Mouse (Mus musculus): ENCODE measurements around the gene Zfp292.
"Not testable (repeated sequence)": the region's sequence is repeated elsewhere in the genome, so short reads cannot be mapped to it uniquely, and the experiment has no call there.

The Zfp292 gene

DNA sequence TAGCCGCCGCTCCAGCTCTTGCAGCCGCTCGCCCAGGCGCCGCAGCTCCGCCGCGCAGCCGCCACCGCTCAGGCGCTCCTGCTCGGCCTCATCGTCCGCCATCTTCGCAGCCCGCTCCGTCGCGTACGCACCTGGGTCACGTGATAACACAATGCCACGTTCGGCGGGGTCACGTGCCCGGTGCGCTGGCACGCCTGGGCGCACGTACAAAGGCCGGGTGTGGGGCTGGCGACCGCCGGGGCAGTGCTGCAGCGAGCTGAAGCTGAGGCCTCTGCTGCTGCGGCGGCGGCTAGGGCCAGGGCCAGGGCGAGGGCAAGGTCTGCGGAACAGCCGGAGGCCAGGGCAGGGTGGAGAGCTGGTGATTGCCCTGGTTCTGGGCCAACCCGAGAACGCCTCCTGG, at the start of gene Zfp292:
Gene Zfp292 (minus strand): TSS at position 143 of the 400 bp plus-strand sequence.
- DNase-seq (ENCODE audit: low spot score): peak; percentile 84

DNA sequence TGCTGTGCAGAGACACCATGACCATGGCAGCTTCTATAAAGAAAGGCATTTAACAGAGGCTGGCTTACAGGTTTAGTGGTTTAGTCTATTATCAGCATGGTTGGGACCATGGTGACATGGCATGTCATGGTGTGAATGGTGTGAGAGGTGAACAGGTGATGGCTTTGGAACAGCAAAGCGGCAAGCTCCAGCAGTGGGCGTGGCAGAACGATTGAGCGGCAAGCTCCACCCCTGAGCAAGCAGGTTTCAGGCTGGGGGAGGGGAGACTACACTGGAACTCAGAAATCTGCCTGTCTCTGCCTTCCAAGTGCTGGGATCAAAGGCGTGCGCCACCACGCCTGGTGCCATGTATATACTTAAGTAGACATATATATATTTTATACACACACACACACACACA, 45.6 kb upstream of the Zfp292 start:
- DNase-seq (ENCODE audit: low spot score): not testable (repeated sequence)

DNA sequence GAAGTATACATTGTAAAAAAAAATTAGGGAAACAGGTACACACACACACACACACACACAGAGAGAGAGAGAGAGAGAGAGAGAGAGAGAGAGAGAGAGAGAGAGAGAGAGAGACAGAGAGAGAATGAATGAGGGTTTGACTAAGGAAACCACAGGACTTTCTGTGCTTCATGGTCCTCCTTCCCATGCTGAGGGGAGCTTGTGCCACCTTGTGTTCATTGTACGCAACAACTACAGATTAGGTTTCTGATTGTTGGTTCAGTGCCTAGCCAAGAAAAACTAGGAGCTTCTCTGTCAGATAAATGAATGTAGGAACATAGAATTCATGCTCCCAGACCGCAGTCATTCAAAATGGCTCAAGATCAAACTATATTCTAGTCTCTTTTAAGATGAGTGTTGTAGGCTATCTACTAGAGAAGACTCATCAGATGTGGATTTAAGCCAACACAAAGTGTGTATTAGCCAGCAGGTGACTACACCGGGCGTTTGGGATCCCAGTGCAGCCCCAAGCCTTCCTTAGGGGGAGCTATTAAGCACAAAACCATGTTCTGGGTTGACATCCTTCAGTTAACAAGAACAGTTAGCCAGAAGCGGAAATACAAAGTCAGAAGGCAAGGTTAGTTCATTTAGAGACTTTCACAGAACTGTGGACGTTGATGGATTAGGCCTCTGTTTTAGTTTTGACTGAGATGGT, 39.6 kb upstream of the Zfp292 start:
- peak; percentile 75 for DNase-seq (ENCODE audit: low spot score)

DNA sequence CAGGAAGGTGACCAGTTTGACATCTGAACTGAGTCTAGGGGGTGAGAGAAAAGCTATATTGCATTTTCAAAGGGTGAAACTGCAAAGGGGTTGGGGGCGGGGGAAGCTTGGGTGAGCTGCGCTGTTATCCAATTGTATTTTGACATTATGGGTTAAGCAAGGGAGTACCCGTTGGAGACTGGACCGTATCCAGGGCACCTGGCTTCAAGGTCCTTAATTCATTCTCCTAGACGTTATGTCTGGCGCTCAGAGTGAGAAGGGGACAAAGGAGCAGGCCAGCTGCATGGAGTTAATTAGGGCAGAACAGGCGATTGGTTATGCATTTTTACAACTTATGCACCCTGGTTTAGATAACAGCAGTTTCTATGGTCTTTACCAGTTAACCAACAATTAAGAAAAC, 34.6 kb upstream of the Zfp292 start:
- DNase-seq (ENCODE audit: low spot score): no peak

DNA sequence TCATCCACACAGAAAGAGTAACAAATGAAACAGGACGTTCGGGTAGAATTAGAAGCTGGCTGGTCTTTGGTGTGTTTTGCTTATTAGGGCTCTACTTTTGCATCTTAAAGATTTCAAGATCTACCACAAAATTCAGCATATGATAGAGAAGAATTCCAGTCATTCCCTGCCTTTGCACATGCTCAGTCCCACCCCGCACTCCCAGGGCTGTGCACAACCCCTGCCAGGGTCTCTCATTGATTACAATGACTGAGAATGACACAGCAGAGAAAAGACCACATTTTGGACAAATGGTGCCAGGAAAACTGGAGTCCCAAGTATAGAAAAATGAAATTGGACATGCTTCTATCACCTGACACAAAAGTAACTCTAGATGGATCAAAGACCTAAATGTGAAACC, 29.4 kb upstream of the Zfp292 start:
- DNase-seq (ENCODE audit: low spot score): no peak

DNA sequence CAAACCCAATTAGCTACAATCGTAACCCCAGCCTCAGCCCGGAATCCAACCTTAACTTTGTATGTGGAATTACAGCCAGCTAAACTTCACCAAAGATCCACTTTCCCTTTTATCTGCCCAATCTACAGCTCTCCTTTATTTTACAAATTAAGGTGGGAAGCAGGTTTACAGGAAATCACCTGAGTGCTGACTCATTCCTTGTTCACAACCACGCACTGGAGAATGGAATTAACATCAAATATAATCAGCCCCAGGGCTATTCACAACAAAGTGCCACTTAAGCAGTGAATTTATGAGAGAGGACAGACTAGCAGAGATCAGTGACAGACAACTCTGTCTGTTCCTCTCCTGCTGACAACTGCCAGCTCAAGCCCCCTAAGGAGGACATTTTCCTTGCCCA, 28.6 kb upstream of the Zfp292 start:
- DNase-seq (ENCODE audit: low spot score): no peak

DNA sequence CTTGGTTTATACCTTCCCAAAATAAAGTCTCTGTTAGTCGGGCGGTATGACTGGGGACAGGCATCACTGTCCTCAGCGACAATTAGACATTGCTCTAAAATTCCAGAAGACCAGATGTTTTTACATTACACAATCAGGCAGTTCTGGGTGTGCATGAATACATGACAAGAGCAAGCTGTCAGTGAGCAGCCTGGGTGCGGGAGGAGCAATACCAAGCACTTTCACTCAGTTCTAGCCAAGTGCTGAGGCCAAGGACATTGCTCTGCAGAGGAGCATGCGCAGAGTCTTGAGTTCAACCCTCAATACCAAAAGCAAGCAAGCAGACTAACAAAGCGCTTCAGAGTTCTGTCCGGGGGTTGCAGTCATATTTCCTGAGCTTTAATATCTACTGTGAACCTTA, 25.4 kb upstream of the Zfp292 start:
- no peak for DNase-seq (ENCODE audit: low spot score)

DNA sequence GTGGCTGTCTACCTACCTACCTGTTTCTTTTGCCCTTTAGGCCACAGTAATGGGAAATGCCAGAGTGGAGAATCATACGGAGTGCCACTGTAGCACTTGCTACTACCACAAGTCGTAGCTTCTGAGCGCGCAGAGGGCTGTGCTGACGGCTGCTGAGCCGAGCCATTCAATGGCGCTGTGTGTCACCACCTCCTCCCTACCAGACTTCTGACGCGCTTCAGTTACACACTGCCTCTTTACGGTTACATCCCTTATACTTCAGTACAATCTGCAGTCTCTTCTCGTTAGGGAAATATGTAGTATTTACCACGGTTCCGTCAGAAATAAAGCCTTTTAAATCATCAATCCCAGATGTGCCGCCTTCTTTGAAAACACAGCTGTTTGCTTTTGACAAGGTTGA, 24.3 kb upstream of the Zfp292 start:
- no peak for DNase-seq (ENCODE audit: low spot score)

DNA sequence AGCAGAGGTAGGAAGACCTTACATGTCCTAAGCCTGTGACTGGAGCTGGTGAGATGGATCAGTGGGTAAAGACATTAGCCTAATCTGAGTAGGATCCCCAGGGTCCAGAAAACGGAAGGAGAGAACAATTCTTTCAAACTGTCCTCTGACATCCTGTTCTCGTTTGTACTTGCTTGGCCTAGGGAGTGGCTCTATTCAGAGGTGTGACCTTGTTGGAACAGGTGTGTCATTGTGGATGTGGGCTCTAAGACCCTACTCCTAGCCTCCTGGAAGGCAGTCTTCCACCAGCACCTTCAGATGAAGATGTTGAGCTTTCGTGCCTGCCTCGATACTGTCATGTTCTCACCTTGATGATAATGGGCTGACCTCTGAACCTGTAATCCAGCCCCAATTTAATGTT, 23.4 kb upstream of the Zfp292 start:
- DNase-seq (ENCODE audit: low spot score): no peak

DNA sequence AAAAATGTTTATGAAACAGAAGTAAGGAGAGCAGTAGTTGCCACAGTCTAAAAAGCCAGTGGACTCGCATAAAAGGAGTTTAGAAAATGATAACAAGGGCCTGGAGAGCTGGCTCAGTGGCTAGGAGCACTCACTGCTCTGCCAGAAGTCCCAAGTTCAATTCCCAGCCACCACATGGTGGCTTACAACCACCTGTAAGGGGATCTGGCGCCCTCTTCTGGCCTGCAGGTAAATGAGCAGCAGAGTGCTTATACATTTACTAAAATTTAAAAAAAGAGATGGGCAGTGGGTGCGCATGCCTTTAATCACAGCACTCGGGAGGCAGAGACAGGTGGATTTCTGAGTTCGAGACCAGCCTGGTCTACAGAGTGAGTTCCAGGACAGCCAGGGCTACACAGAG, 22.6 kb upstream of the Zfp292 start:
- DNase-seq (ENCODE audit: low spot score): no peak

DNA sequence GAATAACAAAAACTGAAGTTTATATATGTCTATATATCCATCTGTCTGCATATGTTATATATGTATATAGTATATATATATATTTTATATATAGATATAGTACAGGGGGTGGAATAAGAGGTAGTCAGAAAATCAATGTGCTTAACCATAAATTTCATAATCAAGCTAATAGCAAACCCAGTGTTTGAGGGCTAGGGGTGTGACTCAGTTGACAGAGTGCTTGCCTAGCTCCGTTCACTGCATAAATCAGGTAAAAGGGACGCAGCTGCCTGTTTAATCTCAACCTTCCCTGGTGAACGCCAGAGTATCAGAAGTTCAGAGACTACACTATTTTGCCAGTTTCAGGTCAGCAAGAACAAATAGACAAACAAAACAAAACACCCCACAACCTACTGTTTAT, 18.8 kb upstream of the Zfp292 start:
- DNase-seq (ENCODE audit: low spot score): not testable (repeated sequence)

DNA sequence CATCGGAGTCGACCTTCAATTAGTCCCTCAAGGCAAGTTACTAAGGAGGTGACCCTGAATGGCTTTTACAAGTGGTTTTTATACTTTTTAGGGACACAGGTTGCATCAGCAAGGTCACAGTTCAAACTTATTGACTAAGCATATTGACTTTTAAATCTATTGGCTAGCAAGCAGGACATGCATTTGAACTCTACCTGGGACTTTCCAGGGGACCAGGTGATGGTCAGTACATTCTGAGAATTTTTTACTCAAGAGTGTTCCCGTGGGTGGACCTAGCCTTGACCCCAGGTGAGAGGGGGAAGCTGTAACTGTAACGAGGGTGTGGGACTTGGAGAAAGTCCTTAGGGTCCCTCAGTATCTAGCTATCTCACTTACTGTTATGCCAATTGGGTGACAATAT, 18.4 kb upstream of the Zfp292 start:
- no peak for DNase-seq (ENCODE audit: low spot score)

DNA sequence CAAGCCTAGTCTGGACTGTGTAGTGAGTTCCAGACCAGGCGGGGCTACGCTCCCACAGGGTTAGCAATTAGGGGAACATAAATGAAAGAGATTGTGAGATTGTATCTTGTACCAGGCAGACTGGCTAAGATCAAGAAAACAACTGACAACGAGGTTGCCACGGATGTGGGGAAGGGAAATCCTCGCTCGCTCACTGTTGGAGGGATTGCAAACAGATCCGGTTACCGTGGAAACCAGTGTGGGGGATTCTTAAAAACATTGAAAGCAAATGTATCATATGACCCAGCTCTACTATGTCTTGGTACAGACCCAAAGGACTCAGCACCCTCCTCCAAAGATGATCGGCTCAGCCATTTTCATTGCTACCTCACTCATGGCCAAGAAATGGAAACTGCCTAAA, 17.4 kb upstream of the Zfp292 start:
- DNase-seq (ENCODE audit: low spot score): no peak

DNA sequence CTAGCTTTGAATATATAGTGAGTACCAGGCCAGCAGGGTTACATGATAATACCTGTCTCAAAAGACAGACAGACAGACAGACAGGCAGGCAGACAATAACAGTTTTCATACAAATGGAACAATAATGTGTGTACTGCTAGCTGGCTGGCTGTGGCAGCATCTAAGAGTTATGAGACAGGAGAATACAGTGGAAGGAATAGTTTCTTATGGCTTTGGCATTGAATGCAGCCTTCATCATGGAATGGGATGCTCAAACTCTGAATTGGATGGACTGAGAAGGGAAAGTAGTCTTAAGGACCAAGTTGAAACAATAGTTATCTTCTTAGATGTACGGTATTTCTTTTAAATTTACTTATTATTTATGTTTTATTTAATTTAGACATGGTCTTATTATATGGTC, 16.6 kb upstream of the Zfp292 start:
- no peak for DNase-seq (ENCODE audit: low spot score)

DNA sequence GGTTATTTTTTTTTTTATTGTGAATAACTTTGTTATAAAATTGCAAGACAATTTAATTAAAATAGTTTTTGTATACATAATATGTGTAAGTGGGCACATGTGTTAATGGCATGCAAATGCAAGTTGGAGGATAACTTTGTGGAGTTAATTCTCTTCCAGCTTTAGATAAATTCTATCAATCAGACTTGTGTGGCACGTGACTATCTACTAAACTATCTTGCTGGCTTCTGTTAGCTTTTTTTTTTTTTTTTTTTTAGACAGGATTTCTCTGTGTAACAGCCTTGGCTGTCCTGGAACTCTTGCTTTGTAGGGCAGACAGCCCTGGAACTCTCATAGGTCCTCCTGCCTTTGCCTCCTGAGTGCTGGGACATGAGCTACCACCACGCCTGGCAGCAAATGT, 15.7 kb upstream of the Zfp292 start:
- DNase-seq (ENCODE audit: low spot score): no peak

DNA sequence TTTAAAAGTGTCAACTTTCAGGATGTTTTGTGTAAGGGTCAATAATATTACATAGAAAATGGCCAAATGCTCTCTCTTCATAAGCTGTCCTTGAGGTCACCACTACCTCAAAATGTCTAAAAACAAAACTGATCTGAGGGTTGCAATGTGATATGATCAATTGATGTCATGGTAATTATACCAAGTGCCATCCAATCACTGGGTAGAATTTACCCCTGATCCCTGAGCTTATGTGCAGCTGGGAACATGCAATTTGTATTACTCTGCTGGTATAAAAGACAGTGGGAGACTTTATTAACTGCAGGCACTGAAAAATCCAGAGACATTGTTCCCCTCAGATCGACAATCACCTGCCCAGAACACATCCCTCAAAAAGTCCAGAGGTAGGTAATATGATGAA, 10.7 kb upstream of the Zfp292 start, which contains the start of gene Cga:
Gene Cga (plus strand): TSS at position 301 of the 400 bp plus-strand sequence.
- no peak for DNase-seq (ENCODE audit: low spot score)

DNA sequence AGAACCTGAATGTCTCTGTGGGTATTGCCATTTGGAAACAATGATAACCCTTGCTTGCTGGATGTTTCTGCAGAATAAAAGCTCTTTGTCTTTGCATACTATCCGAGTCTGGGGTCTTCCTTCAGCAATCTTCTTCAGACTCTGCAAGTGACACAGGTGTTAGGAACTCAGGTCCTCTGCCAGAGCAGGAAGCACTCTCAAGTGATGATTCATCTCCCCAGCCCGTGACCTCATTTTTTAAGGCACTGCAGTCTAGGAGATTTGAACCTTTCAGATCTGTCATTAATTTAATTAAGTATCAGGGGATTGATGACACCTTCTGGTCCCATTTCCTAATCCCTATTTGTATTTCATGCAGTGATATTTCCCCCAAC, 7.0 kb upstream of the Zfp292 start:
- DNase-seq (ENCODE audit: low spot score): no peak

DNA sequence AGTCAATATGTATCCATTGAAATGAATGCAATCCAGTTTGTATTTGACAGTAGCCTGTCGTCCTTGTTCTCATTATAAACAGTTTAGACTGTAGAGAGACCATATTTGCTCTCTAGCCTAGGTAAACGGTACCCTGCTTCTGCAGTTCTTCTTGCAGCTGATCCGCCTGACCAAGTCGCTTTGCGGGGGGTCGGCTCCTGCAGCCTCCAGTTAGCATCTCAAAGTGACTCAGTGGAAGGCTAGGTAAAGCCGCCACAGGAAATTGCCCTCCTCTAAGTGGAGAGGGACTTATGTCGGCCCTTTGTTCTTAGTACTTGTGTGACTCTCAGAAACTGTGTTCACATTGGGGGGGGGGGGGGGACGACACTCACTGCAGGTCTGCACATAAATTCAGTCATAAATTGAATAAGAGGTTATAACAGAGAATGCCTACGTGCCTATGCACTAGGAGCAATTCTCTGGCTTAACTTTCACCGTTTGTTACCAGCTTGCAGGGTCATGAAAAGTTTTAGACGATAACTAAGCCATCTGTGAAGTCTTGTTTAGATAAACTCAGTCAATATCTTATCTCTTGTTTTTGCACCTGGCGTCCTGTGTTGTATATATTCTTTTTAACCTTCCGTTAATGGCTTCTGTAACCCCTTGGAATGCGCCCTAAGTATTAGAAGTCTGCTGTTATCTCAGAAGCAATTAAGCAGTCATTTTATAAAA, 6.5 kb upstream of the Zfp292 start:
- DNase-seq (ENCODE audit: low spot score): no peak

DNA sequence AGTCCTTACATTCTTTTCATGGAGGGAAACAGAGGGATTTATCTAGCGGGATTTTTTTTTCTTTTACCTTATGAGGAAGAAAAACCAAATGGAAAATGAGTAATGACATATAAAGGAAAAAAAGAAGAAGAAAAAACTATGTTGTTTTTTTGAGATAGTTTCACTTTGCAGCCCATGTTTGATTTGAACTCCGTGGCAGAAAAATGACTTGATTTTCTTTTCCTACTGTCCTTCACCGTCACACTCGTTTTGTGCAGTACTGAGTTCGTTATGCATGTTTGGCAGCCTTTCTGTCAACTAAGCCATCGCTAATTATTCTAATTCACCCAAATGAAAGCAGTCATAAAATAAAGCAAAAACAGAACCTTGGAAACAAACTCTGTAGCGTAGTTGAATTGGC, 4.5 kb upstream of the Zfp292 start:
- no peak for DNase-seq (ENCODE audit: low spot score)

DNA sequence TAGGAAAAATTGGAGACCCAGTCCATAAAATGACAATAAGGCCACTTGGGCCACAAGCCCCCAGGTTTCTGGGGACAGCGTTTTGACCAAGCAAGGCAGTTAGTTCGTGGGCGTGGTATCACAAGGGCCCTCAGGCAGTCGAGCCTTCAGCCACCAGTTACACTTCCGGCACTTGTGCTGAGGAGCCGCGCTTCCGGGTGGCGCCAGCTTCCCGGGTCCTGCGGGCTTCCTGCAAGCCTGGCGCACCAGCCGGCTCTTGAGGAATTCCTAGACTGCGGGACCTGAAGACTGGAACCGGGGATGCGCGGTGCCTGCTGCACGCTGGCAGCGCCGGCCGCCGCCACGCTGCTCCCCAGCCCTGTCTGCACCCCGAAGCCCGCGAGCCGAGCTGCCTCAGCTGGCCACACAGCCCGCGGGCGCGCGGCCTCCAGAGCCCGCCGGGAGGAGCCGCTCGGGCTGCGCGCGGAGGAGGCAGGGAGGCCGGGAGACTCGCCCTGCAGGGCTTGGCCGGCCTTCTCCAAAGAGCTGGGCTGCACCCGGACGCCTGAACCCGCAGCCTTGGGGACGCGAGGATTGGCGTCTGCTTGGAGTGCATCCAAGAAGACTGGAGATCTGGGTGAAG, 3.8 kb upstream of the Zfp292 start:
- DNase-seq (ENCODE audit: low spot score): peak; percentile 78

DNA sequence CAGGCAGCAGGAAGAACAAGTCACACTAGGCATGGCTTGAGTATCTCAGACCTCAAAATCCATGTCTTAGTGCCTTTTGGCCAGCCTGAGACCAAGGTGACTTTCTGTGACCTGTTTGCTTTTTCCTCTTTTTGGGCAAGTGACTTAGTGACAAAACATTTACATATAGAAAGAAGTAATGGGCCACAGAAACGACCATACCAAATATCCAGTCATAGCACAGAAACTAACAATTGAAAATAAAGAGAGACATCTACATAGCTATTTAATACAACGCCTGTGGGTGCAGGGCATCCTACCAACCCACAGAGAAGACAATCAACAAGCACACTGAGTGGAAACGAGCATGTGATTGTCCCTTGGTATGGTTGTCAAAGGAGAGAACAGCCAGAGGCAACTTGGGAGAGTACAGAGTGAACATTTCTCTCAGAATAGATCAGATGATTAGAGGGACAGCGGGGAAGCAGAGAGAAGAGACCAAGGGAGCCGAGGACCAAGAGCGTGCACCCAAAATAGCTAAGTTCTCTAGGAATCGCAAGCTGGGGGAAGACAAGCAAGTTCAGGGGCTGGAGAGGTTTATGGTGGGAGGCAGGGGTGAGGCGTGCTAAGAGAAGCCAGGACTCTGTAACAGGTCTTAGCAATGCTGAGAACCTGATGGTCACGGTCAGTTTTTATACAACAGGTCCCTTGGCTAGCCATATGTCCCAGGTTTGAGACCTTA, 3.0 kb upstream of the Zfp292 start:
- DNase-seq (ENCODE audit: low spot score): no peak

DNA sequence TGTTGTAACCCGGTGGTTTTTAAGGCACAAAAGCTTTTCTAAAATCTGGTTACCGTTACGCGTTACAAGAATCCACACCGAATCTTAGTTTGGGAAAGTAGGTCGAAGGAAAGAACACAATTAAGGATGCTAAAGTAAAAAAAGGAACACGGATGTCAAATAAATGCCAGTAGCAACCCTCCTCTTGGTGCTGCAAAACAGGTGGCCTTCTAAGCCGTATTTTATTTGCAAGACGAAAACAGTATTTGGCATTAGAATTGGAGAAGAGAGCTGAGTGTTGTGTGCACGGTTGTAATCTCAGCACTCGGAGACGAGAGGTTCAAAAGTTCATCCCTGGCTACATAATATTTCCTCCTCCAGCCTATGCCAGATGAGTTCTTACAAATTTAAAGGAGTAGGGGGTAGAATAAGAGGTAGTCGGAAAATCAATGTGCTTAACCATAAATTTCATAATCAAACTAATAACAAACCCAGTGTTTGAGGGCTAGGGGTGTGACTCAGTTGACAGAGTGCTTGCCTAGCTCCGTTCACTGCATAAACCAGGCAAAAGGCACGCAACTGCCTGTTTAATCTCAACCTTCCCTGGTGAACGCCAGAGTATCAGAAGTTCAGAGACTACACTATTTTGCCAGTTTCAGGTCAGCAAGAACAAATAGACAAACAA, 738 bp upstream of the Zfp292 start:
- no peak for DNase-seq (ENCODE audit: low spot score)
